9 mouse cellular contexts compared by ENCODE assay signal in the genomic region with DNA sequence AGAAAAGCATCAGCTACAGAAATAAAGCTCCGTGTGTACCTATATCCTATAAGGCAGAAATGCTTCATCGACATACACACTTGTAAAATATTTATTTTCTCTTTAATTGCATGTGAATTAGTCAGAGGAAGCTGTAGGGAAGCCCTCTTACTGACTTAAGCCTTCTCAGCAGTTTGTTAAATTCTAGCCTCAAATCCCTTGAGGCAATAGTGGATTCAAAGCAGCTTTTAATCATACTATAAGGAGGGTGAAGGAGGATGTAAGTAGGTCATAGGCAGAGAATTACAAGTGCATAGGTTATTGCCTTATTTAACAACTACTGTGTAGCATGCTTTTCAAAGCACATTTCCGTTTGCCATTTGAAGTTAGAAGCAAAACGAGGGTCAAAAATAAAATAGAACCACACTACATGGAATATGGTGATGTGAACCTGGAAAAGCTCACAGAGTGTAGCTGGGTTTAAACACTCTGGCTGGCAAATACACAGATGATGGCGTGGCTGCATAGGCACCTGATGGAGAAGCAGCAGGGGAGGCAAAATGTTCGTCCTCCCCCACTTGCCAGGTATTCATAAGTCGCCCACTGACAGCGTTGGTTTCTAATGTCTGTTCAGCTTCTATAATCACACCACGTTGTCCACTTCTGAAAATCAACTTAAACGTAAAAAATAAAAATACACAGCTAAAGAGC.
DNase-seq lines count a peak whose midpoint lies in the region; ATAC-seq and TF ChIP-seq lines count a peak whose summit lies in the region.
"Had no signal": no experiment of that assay in that cellular context is flagged by ENCODE, and none has a peak within 500 bp of the region (broad histone marks: within the 10 kb centered on the region; RNA-seq: fewer than 3 reads in every experiment).

No protein-coding gene starts in this region.

- peaks cover 29% of the 10 kb centered on the region for H3K4me1 ChIP-seq in hindbrain, embryonic 12.5 days
- no peaks in the 10 kb centered on the region; the same call in 1 of the 2 replicates for H3K4me1 ChIP-seq in midbrain, postnatal 0 days (ENCODE audit: insufficient read depth, low read length)

- DNase-seq in cerebellum, adult 18-20 months: peak; percentile 74
- peak; percentile 60 to 73 for DNase-seq in cerebellum, postnatal 36 days
- peak; percentile 62 for DNase-seq in midbrain, postnatal 0 days (ENCODE audit: low spot score)
- no peak for DNase-seq in frontal cortex, adult 2 months (ENCODE audit: extremely low spot score in 1 of 2, low spot score in 1 of 2)
- DNase-seq in thymus, postnatal 4 days: no peak
- DNase-seq in kidney, postnatal 10 days: no peak
- DNase-seq: heart, postnatal 4 days had no signal

- no peak overlapping the region; the same call in 1 of the 2 replicates for H3K27ac ChIP-seq in hindbrain, embryonic 12.5 days
- H3K27ac ChIP-seq in midbrain, postnatal 0 days (ENCODE audit: low read depth, low read length): peak overlapping the region; percentile 63
- H3K27ac ChIP-seq: embryonic facial prominence, embryonic 12.5 days had no signal

- H3K9me3 ChIP-seq in hindbrain, embryonic 12.5 days (replicated peaks): no peaks in the 10 kb centered on the region
- H3K9me3 ChIP-seq in midbrain, postnatal 0 days (ENCODE audit: low read length): no peaks in the 10 kb centered on the region
- H3K9me3 ChIP-seq: embryonic facial prominence, embryonic 12.5 days had no signal

- ATAC-seq in hindbrain, embryonic 12.5 days (ENCODE audit: low FRiP score): no peak
- no peak for ATAC-seq in midbrain, postnatal 0 days (ENCODE audit: low FRiP score)

- H3K36me3 ChIP-seq in hindbrain, embryonic 12.5 days: no peaks in the 10 kb centered on the region
- H3K36me3 ChIP-seq in midbrain, postnatal 0 days (ENCODE audit: insufficient read depth, low read length): no peaks in the 10 kb centered on the region
- H3K36me3 ChIP-seq: embryonic facial prominence, embryonic 12.5 days had no signal

- no peak overlapping the region for H3K4me3 ChIP-seq in hindbrain, embryonic 12.5 days
- no peak overlapping the region for H3K4me3 ChIP-seq in midbrain, postnatal 0 days (ENCODE audit: low read depth, low read length)

- H3K4me2 ChIP-seq in hindbrain, embryonic 12.5 days (replicated peaks): peak overlapping the region; percentile 37
- peak overlapping the region; percentile 32 for H3K4me2 ChIP-seq in midbrain, postnatal 0 days (ENCODE audit: low read depth, low read length, poor library complexity, severe bottlenecking)

- H3K9ac ChIP-seq in hindbrain, embryonic 12.5 days: no peak overlapping the region
- H3K9ac ChIP-seq in midbrain, postnatal 0 days (replicated peaks; ENCODE audit: low read length, poor library complexity, severe bottlenecking): 0 out of 2 replicates have a peak overlapping the region, but pooled peaks have one; percentile 9
- H3K9ac ChIP-seq: embryonic facial prominence, embryonic 12.5 days had no signal

- H3K27me3 ChIP-seq in hindbrain, embryonic 12.5 days: no peaks in the 10 kb centered on the region
- no peaks in the 10 kb centered on the region for H3K27me3 ChIP-seq in midbrain, postnatal 0 days (ENCODE audit: insufficient read depth, low read length)

- no peak for TF ChIP-seq CTCF in midbrain, postnatal 0 days (IDR thresholded peaks at IDR 0.05)

- 32% methylated on average over 10 of the region's 10 CpGs for WGBS in hindbrain, embryonic 12.5 days
- WGBS in midbrain, postnatal 0 days: 20% methylated on average over 10 of the region's 10 CpGs

Comparison
In these comparisons a context has a peak if more than half of its experiments do, and no peak if none do; other contexts are left out.
1. DNase-seq: peak in cerebellum, adult 18-20 months (2 of 2), cerebellum, postnatal 36 days (2 of 2) and midbrain, postnatal 0 days (single experiment); none in frontal cortex, adult 2 months (0 of 2), thymus, postnatal 4 days (single experiment) and kidney, postnatal 10 days (single experiment).